ENCODE assay signal across 16 mouse cellular contexts in genomic region chr1:153753725-153754464, GRCm38 (mm10). TPM values are rescaled to one million over a fixed set of nuclear protein-coding genes. Genes with fewer than 3 reads are reported as not detected.
A peak's percentile ranks its signal among the peaks of the same experiment; 100 is the strongest.
DNase-seq lines count a peak whose midpoint lies in the region; ATAC-seq and TF ChIP-seq lines count a peak whose summit lies in the region.
"Had no signal": no experiment of that assay in that cellular context is flagged by ENCODE, and none has a peak within 500 bp of the region (broad histone marks: within the 10 kb centered on the region; RNA-seq: fewer than 3 reads in every experiment).

No protein-coding gene starts in this region.

- DNase-seq in heart, adult 11 months: peak; percentile 92
- DNase-seq in liver: no peak
- no peak for DNase-seq in frontal cortex, postnatal 36 days (ENCODE audit: low spot score in 2 of 2)
- no peak for DNase-seq in layer of hippocampus, postnatal 36 days
- DNase-seq: adrenal gland, adult 2 months; cerebellum, adult 11-12 months; cerebellum, postnatal 25 days; gastrocnemius, postnatal 10 days; kidney, adult 9 months; right cerebral cortex, postnatal 25 days had no signal

- H3K4me3 ChIP-seq in heart, embryonic 12.5 days: no peak overlapping the region
- no peak overlapping the region for H3K4me3 ChIP-seq in liver, embryonic 15.5 days (replicated peaks)
- H3K4me3 ChIP-seq in lung, embryonic 16.5 days (ENCODE audit: low read length): peak overlapping the region; percentile 9; the same call in 1 of the 2 replicates
- 0 out of 2 replicates have a peak overlapping the region, but pooled peaks have one; percentile 2 for H3K4me3 ChIP-seq in small intestine, adult 2 months (ENCODE audit: low read depth, low read length)
- H3K4me3 ChIP-seq: hindbrain, embryonic 10.5 days; midbrain, embryonic 12.5 days had no signal

- 56% methylated on average over 25 of the region's 25 CpGs for WGBS in heart, embryonic 12.5 days
- 75% methylated on average over 25 of the region's 25 CpGs for WGBS in liver, embryonic 15.5 days (ENCODE audit: insufficient replicate concordance)
- 47% methylated on average over 25 of the region's 25 CpGs for WGBS in lung, embryonic 16.5 days
- 86% methylated on average over 25 of the region's 25 CpGs for WGBS in small intestine, adult 2 months

- ATAC-seq in heart, embryonic 12.5 days (ENCODE audit: insufficient number of reproducible peaks, low FRiP score): no peak
- ATAC-seq in liver, embryonic 15.5 days (ENCODE audit: insufficient read depth): no peak
- ATAC-seq in lung, embryonic 16.5 days (ENCODE audit: low read depth): no peak

- 0 out of 2 replicates have a peak, but pooled peaks cover 3% of the 10 kb centered on the region for H3K27me3 ChIP-seq in heart, embryonic 12.5 days (replicated peaks)
- no peaks in the 10 kb centered on the region for H3K27me3 ChIP-seq in liver, embryonic 15.5 days
- no peaks in the 10 kb centered on the region for H3K27me3 ChIP-seq in lung, embryonic 16.5 days (ENCODE audit: control insufficient read depth, insufficient read depth, low read depth, low read length)
- H3K27me3 ChIP-seq in small intestine, adult 2 months (ENCODE audit: control insufficient read depth, insufficient read depth, low read length): no peaks in the 10 kb centered on the region
- H3K27me3 ChIP-seq: midbrain, embryonic 12.5 days had no signal

- no peaks in the 10 kb centered on the region for H3K9me3 ChIP-seq in heart, embryonic 12.5 days (replicated peaks)
- no peaks in the 10 kb centered on the region for H3K9me3 ChIP-seq in liver, embryonic 15.5 days (replicated peaks)
- no peaks in the 10 kb centered on the region for H3K9me3 ChIP-seq in lung, embryonic 16.5 days (ENCODE audit: control insufficient read depth, low read length)
- H3K9me3 ChIP-seq: hindbrain, embryonic 10.5 days; midbrain, embryonic 12.5 days had no signal

- H3K4me2 ChIP-seq in heart, embryonic 12.5 days: no peak overlapping the region; the same call in 1 of the 2 replicates
- peak overlapping the region; percentile 0 for H3K4me2 ChIP-seq in liver, embryonic 15.5 days
- H3K4me2 ChIP-seq in lung, embryonic 16.5 days (ENCODE audit: low read depth, low read length): peak overlapping the region; percentile 1
- H3K4me2 ChIP-seq: midbrain, embryonic 12.5 days had no signal

- no peak for TF ChIP-seq POLR2A in small intestine, adult 2 months (IDR thresholded peaks at IDR 0.05; ENCODE audit: low read depth, low read length)

- no peak overlapping the region for H3K27ac ChIP-seq in heart, embryonic 12.5 days (ENCODE audit: poor library complexity, severe bottlenecking)
- no peak overlapping the region for H3K27ac ChIP-seq in liver, embryonic 15.5 days (replicated peaks)
- H3K27ac ChIP-seq in lung, embryonic 16.5 days (ENCODE audit: low read length): no peak overlapping the region
- no peak overlapping the region for H3K27ac ChIP-seq in small intestine, adult 2 months (ENCODE audit: insufficient read depth, low read depth, low read length)
- H3K27ac ChIP-seq: hindbrain, embryonic 10.5 days; midbrain, embryonic 12.5 days had no signal

- peaks cover 21% of the 10 kb centered on the region for H3K4me1 ChIP-seq in heart, embryonic 12.5 days (replicated peaks)
- peaks cover 59% of the 10 kb centered on the region for H3K4me1 ChIP-seq in liver, embryonic 15.5 days (replicated peaks)
- H3K4me1 ChIP-seq in lung, embryonic 16.5 days (replicated peaks; ENCODE audit: control insufficient read depth, insufficient read depth, low read length): peaks cover 16% of the 10 kb centered on the region
- H3K4me1 ChIP-seq in small intestine, adult 2 months (ENCODE audit: control insufficient read depth, insufficient read depth, insufficient read length, low read length): peaks cover 25% of the 10 kb centered on the region

- no peak for TF ChIP-seq CTCF in small intestine, adult 2 months (IDR thresholded peaks at IDR 0.05; ENCODE audit: extremely low read depth, insufficient read length, insufficient replicate concordance, low read depth, low read length)

- no peak overlapping the region for H3K9ac ChIP-seq in heart, embryonic 12.5 days
- H3K9ac ChIP-seq in liver, embryonic 15.5 days: no peak overlapping the region
- H3K9ac ChIP-seq in lung, embryonic 16.5 days (ENCODE audit: low read length): no peak overlapping the region
- H3K9ac ChIP-seq: midbrain, embryonic 12.5 days had no signal

- no peaks in the 10 kb centered on the region for H3K36me3 ChIP-seq in heart, embryonic 12.5 days
- peaks cover 44% of the 10 kb centered on the region for H3K36me3 ChIP-seq in liver, embryonic 15.5 days (replicated peaks)
- no peaks in the 10 kb centered on the region for H3K36me3 ChIP-seq in lung, embryonic 16.5 days (ENCODE audit: control insufficient read depth, insufficient read depth, low read length)
- peaks cover 23% of the 10 kb centered on the region for H3K36me3 ChIP-seq in small intestine, adult 2 months (ENCODE audit: control insufficient read depth, insufficient read depth, low read length)

RNA-seq across cellular contexts. Expression of gene Rnasel, which starts 4.7 kb away (rescaled TPM):
- polyA plus RNA-seq in heart, embryonic 12.5 days (2016; fragmentation: Nextera tagmentation; extraction: Ambion mirVana): 11.8 and 12.8 TPM in 2 replicates
- polyA plus RNA-seq in liver, embryonic 15.5 days (2015; fragmentation: Nextera tagmentation; extraction: Ambion mirVana): 24.5 and 26.2 TPM in 2 replicates
- polyA plus RNA-seq in lung, embryonic 16.5 days (2015; fragmentation: Nextera tagmentation; extraction: Ambion mirVana): 7.8 and 8.7 TPM in 2 replicates
- polyA plus RNA-seq in small intestine, adult 2 months (2012; rRNA removed): 5.9 and 10.9 TPM in 2 replicates
- 1 to 10 TPM; 5.9 to 6.8 TPM for total RNA-seq in layer of hippocampus, postnatal 36 days (2021)

RNA-seq across cellular contexts. Expression of gene Rgs16, which starts 13.7 kb away (rescaled TPM):
- 4.7 and 5.2 TPM in 2 replicates for polyA plus RNA-seq in heart, embryonic 12.5 days (2016; fragmentation: Nextera tagmentation; extraction: Ambion mirVana)
- 1.1 and 2.6 TPM in 2 replicates for polyA plus RNA-seq in liver, embryonic 15.5 days (2015; fragmentation: Nextera tagmentation; extraction: Ambion mirVana)
- polyA plus RNA-seq in lung, embryonic 16.5 days (2015; fragmentation: Nextera tagmentation; extraction: Ambion mirVana): 1.9 and 2.2 TPM in 2 replicates
- polyA plus RNA-seq in small intestine, adult 2 months (2012; rRNA removed): 0.18 and 0.34 TPM in 2 replicates
- total RNA-seq in layer of hippocampus, postnatal 36 days (2021): 1 to 10 TPM; 6.4 to 7.0 TPM

Comparison
In these comparisons a context has a peak if more than half of its experiments do, and no peak if none do; other contexts are left out.
1. H3K4me3 ChIP-seq: peak in lung, embryonic 16.5 days (single experiment) and small intestine, adult 2 months (single experiment); none in heart, embryonic 12.5 days (single experiment) and liver, embryonic 15.5 days (single experiment).